Mouse (Mus musculus) NIH3T3 (cell line): ENCODE results near the gene Fbxw4.
"Not testable (repeated sequence)": the region's sequence is repeated elsewhere in the genome, so short reads cannot be mapped to it uniquely, and the experiment has no call there.

ENCODE experiments used
- DNase-seq: peaks from one replicate; pipeline ENCODE4 v3.0.0-alpha.2; 2012; ENCODE audit warnings: low read depth

The Fbxw4 gene

DNA sequence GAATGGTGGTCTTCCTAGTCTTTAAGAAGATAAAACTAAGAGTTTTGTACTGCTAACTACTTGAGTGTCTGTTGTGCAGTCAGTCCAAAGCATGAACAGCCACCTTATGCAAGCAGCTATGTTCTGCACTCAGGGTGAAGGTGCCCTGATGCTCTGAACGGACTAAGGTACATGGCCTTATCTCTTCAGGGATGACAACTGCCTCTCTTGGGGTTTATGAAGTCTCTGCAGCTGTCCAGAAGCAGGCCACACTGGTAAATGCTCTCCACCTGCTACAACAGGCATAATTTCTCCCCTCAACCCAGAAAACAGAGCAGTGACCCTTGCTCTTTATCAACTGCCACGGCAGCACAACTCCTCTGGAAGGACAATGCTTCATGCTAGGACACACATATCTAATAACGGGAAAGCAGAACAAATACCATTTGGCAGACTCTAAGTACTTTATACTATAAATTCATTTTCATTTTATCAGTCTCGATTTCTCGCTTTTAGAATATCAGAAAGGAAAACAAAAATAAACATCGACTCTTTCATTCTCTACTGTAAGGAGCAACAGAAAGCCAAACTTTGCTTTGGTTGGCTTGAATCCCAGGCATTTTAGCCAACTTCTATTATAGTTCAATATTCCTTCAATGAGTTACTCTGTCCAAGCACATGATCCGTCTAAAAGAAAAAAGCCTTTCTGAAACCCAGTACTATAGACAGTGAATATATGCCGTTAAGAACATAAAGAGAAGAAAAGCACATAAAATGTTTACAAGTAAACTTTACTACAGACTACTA lies 3.1 kb downstream of the Fbxw4 start:
- peak; percentile 71 for DNase-seq

DNA sequence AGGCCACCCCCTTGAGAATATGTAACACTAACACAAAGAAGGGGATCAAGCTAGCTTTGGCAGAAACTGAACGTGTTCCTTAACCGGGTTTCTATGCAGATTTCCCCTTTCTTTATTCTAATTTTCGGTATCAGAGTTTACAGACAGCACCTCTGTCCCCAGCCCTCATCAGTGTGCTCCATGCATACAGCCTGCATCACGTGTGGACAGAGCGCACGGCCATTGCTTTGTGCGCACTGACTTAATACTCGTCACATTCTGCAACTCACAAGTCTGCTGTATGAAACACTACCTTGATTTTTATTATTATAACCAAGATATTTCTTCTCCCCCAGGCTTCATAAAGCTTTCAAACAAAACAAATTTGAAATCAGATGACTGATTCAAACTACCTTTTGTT lies 4.2 kb downstream of the Fbxw4 start:
- no peak for DNase-seq

DNA sequence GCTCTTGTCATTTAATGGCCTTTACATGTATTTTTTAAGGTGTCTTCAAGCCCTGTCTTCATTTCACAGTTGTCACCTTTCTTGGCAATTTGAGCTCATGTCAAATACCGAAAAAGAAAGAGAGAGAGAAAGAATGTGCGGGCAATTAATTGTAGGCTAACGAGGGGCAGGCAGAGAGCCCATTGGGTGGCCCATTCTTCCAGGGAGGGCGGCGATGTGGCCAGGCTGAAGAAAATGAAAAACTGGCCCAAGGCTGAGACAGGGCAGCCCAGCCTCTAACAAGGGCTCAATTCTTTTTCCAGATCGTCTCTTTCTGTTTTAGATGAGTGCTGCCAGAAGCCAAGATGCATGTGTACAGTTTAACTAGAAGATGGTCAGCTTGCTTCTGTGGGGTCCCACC lies 6.1 kb downstream of the Fbxw4 start:
- no peak for DNase-seq

DNA sequence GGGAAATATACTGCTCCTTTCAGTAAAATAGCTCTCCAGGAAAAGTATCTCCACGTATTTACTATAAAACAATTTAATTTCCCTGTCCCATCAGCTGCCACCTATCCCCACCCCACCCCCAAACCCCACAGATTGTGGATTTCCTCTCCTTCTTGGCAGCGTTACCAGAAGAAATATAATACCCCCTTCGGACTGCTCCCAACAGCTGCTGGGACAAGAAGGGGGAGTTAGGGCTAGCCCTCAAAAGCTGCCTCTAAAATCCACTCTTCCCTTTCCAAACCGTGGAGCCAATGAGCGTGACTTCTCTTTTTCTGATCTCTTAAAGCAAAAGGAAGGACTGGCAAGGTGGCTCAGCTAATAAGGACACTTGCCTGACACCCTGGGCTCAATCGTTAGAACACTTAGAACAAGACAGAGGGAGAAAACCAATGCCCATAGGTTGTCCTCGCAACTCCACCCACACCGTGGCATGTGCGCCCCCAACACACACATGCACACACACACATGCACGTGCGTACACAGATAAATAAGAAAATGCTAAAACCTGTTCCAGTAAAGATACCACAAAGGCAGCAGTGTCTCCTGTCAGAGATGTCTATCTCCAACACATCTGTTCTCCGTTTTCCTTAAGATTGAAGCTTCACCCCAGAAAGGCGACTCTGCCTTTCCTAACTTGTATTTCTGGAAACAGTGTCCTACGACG lies 7.7 kb downstream of the Fbxw4 start:
- DNase-seq = peak; percentile 74

DNA sequence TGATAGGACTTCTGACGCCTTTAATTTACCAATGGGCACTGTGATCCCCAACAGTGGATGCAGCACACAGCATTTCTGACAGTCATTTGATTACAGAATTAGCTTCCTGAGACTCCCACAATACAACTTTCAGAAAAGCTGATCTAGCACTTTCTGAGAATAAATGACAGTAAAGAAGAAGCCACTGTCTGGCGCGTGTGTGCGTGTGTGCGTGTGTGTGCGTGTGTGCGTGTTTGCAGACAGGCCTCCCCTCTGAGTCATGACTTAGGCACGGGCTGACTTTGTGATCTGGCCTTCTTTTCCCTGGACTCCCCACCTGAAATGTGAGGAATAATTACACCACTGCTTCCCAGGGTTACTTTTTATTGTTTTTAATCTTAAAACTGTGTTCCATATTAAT lies 8.6 kb downstream of the Fbxw4 start:
- DNase-seq = peak; percentile 52

DNA sequence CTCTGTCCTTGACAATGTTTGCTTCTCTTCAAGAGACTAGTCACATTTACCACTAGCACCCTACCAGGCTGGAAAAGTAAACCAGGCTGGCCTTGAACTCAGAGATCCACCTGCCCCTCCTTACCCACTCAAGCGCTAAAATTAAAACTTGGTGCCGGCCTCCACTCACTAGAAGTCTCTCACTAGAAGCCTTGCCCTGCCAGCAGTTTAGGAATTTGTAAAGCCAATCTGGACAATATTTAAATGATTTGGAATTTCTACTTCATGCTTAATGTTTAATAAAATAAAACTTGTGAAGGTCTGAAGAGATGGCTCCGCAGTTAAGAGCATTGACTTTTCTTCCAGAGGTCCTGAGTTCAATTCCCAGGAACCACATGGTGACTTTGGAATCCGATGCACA lies 10.3 kb downstream of the Fbxw4 start:
- peak; percentile 28 for DNase-seq

DNA sequence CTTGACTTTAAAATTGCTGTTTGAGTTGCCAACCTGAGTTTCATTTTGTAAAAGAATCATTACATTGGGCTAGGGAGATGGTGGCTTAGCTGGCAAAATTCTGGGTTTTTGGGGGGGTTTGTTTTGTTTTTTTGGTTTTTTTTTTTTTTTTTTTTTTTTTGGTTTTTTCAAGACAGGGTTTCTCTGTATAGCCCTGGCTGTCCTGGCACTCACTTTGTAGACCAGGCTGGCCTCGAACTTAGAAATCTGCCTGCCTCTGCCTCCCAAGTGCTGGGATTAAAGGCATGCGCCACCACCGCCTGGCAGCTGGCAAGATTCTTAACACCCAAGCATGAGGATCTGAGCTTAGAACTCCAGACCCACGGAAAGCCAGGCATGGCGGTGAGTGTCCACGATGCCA lies 11.6 kb downstream of the Fbxw4 start:
- DNase-seq = not testable (repeated sequence)

DNA sequence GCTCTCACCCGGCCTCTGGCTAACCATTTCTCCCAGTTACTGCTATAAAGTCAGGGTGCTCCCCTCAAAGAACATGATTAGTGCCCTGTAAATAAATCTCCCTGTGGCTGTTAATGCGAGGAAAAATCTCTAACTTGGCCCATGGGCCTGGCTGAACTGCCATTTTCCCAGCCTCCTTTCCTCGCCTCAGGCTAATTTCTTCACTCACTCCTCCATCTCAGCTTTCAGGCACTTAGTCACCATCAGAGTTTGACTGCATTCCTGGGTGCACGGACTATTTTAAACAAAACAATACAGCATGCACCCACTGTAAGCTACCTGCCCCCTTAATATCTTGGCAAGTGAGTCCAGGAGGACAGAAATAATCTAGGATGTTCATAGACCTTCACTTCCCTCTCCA lies 13.2 kb downstream of the Fbxw4 start:
- DNase-seq = peak; percentile 86

DNA sequence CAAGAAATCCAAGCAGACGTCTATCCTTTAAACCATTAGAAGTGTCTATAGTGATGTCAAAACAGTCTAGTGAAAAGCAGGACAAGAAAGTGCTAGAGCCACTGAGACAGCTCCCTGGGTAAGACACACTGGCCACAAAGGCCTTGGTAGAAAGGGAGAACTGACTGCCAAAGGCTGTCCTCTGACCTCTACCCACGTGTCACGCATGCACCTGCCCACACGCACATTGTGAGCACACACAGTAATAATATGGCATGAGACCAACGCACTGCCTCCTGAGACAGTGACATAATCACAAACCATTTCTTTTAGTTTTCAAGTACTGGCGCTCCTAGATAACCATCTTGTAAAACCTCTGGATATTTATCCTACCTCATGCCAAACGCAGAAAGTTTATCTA lies 19.4 kb downstream of the Fbxw4 start:
- DNase-seq = no peak

DNA sequence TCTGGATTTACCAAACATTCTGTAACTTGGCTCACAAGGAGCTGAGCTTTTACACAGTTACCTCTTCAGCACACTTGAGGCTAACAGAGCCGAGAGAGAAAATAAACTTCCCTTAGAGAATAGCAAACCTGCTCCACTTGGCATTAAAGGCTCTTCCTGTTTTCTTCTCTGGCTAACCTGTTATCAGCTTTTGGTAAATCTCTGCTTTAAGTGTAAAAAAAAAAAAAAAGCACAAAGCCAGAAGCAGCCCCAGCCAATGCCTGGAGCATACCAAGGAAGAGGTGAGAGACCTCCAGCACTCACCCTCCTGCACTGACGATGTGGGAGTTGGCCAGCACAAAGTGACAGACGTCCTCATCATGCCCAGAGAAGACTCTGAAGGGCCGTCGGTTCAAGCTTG lies 24.2 kb downstream of the Fbxw4 start:
- DNase-seq = no peak

DNA sequence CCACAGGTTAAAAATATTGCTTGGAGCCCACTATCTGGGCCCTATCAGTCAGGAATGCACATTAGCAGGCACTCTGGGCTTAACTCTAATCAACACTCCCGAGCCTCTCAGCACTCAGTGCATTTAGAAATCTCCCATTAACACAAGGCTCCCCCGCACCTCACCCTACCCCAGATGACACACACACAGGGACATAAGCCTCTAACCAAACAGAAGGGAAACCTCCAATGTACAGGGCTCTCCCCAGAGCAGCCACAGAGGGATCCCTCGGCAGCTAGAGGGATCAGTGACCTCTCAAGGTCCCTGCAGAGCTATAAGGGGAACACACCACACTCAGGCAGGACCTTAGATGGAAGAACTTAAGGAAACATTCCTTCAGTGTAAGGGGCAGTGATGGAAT lies 28.5 kb downstream of the Fbxw4 start:
- no peak for DNase-seq

DNA sequence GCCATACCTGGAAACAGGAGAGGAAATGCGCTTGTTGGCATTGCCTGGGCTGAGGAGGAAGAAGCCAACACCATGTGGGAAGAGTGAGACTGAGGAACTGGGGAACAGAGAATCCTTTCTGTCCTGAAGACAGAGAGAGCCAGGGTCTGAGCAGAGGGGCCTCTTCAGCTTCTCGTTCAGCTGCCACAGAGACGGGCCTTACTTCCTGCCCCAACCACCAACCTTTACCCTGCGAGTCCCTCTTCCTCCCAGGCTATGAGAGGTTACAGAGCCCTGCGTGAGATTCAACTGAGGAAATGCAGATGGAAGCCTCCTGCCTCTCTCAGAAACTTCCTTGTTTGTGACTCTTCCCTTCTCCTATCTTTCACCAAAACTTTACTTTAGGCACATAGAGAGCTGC lies 29.2 kb downstream of the Fbxw4 start:
- DNase-seq = no peak

DNA sequence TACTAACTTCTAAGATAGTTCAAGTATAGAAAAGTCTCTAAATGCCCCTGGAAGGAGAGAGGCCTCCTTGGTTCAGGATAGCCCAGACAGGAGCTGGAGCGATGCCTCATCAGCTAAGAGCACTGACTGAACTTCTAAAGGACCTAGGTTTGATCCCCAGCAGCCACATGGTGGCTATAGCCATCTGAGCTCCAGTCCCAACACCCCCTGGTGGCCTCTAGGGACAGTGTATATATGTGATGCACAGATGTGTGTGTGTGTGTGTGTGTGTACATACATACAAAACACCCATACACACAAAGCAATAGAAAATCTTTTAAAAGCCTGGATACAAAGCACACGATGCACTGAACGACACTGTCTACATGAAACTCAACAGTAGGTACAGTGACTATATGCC lies 30.9 kb downstream of the Fbxw4 start:
- peak; percentile 29 for DNase-seq

DNA sequence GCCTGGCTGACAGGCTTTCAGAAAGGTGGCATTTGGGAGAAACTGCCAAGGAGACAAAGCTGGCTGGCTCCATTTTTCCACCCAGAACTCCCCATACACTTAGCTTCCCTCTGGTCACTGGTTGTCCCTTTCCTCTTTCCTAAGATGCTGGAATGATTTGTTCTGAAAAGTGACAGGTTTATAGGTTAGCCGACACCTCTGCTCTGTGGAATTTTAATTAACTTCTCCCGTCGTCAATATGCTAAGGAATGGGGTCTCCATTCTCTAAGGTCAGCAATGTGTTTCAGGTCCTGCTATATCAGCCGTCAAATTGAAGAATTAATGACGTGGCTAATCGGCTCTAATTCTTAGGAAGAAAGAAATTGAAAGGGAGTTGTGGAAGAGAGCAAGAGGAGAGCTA lies 31.5 kb downstream of the Fbxw4 start:
- DNase-seq = no peak

DNA sequence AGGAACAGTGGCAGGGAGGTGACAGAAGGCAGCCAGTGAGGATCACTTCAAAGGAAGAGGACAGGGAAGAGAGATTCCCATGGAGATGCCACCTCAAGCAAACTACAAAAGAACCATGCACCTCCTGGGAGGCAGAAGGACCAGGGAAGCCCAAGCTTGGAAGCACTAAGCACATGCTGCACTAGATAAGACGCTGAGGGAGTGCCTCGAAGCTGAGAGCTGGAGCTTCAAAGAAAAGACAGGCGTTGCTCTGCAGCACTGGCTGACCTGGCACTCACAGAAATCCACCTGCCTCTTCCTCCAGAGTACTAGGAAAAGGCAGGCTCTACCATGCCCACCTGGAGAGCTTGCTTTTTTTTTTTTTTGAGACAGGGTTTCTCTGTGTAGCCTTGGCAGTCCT lies 33.1 kb downstream of the Fbxw4 start:
- DNase-seq = no peak

DNA sequence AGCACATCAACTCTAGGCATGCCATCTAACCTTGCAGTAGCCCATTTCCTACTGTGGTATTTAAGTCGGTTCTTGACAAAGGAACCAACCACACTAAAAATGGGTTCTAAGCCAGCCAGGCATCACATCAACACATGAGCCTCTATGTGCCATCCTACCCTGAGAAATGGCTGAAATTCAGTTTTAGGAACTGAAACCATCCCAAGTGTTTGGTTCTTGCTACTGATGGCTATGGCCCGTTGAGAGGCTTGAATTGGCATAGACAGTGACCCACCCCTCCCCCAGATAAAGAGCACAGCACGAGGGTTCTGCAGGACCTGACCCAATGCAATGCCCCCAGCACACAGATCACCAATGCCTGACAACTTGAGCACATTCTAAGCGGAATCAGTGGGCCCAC lies 36.4 kb downstream of the Fbxw4 start:
- no peak for DNase-seq

DNA sequence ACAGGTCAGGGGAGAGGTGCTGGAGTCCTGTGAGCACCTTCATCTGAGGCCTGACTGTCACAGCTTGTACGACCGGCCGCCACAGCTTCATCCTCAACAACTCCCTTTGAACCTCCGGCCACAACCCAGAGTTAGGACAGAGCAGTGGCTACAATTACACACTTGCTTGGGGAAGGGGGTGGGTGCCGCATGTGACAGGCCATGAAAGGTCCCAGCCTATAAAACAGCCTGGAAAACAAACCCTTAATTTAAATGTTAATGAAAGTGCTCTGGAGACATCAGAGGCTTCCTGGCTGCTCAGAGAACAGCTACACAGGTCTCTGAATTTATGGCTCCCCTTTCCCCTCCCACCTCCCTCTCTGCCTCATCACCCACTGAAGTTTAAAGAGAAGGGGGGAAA lies 38.0 kb downstream of the Fbxw4 start:
- no peak for DNase-seq

DNA sequence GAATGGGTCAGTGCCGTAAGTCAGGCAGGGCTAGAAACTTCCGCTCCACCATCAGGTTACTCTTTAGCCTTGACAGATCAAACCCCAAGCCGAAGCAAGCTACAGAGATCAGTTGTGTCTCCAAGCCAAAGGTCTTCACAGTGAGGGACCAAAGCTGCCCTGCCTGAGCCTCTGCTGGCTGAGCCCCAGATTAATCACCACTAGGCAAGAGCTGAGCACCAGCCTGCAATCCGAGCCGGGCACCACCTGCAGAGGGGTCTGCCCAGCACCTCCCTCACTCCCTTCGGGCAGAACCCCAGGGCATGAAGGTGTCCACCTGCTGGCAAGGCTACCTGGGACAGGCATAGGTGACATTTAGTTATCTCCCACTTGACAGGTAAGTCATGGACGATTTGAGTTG lies 39.1 kb downstream of the Fbxw4 start:
- no peak for DNase-seq

DNA sequence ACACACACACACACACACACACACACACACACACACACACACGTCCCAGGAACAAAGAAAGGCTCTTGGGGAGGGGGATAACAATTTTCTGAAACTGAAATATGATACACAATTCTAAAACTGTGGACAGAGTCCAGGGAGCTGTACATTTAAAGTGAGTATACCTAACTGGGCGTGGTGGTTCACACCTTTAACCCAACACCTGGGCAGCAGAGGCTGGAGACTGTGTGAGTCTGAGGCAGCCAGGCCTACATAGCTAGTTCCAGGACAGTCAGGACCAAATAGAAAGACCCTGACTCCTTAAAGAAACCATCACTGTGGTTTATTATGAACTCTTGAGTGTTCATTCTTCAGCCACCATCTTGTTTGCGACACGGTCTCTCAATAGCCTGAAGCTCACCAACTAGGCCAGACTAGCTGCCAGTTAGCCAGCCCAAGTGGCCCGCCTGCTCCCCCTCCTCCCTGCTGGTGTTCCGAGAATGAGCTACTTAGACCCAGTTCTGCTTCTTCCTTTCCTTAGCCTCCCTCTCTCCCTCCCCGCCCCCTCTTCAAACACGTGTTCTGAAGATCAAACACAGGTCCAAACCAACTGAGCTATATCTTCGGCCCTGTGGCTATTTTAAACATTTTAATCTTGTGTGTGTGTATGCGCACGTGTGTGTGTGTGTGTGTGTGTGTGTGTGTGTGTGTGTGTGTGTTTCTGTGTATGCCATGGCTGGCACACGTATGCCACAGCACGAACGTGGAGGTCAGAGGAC lies 40.2 kb downstream of the Fbxw4 start:
- DNase-seq = no peak

DNA sequence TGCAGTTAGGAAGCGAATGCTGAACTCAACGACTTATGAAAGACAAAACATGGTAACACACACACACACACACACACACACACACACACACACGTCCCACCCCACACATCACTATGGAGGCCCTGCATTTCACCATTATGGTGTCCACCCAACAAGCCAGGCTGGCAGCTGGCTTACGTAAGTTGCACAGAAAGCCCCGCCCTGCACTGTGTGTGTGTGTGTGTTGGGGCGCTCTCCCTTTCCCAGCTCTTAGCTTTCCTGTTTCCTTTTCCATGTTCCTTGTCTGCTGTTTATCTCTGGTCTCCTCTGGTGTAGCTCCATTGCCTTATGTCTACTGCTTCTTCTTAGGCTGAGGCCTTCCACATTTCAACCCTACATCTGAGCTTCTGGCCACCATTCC lies 41.9 kb downstream of the Fbxw4 start:
- DNase-seq = peak; percentile 29

DNA sequence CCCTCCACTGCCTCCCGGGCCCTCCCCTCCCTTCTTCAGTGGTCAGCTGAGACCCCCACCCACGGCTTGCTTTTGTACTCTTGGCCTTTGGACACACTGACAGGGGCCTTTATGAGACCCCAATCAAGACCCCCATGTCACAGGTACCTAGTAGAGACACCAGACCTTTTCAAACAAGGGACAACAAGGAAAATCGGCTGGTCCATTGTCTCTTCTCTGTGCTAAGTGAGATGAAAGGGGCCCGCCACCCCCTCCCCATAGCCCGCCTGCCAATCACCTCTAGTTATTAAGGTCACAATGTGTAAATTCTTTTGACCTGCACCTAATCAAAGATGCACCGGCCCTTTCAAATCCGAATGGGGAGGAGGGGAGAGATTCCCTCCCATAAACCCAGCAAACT lies 43.4 kb downstream of the Fbxw4 start:
- DNase-seq = no peak

DNA sequence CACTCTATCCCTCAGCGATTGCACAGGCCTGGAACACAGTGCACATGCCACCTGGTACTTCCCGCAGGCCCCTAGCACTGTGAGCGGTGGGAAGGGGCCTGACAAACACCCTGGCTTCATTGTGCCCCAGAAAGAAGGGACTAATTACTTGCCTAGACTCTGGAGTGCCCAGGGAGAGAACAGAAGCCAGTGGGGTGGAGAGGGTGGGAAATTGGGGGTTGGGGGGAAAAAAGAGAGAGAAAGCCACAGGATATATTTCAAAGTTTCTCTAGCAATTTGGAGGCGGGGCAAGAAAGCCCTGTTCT lies 43.9 kb downstream of the Fbxw4 start:
- no peak for DNase-seq
